Comparison of ENCODE assay signal across 10 mouse cellular contexts in the genomic region with DNA sequence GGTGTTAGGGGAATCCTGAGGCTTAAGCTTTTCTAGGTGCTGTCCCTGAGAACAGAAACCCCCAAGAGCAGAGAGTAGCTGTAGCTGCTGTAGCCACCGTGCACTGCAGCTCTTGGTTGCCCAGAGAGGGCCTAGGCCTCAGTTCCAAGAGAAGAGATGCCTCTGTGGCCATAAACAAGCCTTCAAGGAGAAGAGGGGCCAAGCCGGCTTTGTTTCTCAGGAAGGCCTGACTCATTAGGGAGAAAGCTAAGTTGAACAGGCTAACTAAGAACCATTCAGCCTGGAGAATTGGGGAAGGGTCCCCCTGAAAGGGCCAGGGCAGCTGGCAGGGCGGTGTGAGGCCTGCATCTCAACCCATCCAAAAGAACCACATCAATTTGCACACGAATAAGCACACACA.
DNase-seq lines count a peak whose midpoint lies in the region; ATAC-seq lines count a peak whose summit lies in the region.
"Had no signal": no experiment of that assay in that cellular context is flagged by ENCODE, and none has a peak within 500 bp of the region (broad histone marks: within the 10 kb centered on the region; RNA-seq: fewer than 3 reads in every experiment).

No protein-coding gene starts in this region.

- no peak overlapping the region for H3K4me3 ChIP-seq in neural tube, embryonic 13.5 days

- no peak overlapping the region for H3K9ac ChIP-seq in neural tube, embryonic 13.5 days
- H3K9ac ChIP-seq: liver, embryonic 14.5 days had no signal

- H3K9me3 ChIP-seq in neural tube, embryonic 13.5 days, result no peaks in the 10 kb centered on the region

- peak; percentile 28 to 33 for DNase-seq in left cerebral cortex, adult 9 months (ENCODE audit: low spot score in 2 of 2)
- no peak for DNase-seq in left cerebral cortex, postnatal 10 days (ENCODE audit: extremely low spot score in 1 of 2, low spot score in 2 of 2)
- DNase-seq in embryo, embryonic 11 days, result peak; percentile 53
- DNase-seq in frontal cortex, postnatal 10 days (ENCODE audit: low spot score in 2 of 2), result peak; percentile 33 to 39
- no peak for DNase-seq in adrenal gland, adult 2 months
- DNase-seq in left cerebral cortex, postnatal 36 days (ENCODE audit: low spot score in 2 of 2), result no peak
- no peak for DNase-seq in spleen, postnatal 14 days (ENCODE audit: low spot score in 2 of 2)
- DNase-seq: heart, postnatal 14 days had no signal

- peak; percentile 64 for ATAC-seq in neural tube, embryonic 13.5 days (ENCODE audit: low read depth)

- peaks cover 78% of the 10 kb centered on the region for H3K4me1 ChIP-seq in neural tube, embryonic 13.5 days (replicated peaks)

- WGBS in neural tube, embryonic 13.5 days, result 12% methylated on average over 4 of the region's 4 CpGs

- H3K36me3 ChIP-seq in neural tube, embryonic 13.5 days, result no peaks in the 10 kb centered on the region

- no peaks in the 10 kb centered on the region for H3K27me3 ChIP-seq in neural tube, embryonic 13.5 days

- intact Hi-C loops in left cerebral cortex, postnatal 10 days (cut with DNase I), result no loop called here
- intact Hi-C loops in left cerebral cortex, postnatal 36 days (cut with DNase I), result no loop called here

- 0 out of 2 replicates have a peak overlapping the region, but pooled peaks have one; percentile 5 for H3K4me2 ChIP-seq in neural tube, embryonic 13.5 days

- peak overlapping the region; percentile 87 for H3K27ac ChIP-seq in neural tube, embryonic 13.5 days (replicated peaks)
- H3K27ac ChIP-seq: liver, embryonic 14.5 days had no signal

Comparison
In these comparisons a context has a peak if more than half of its experiments do, and no peak if none do; other contexts are left out.
1. DNase-seq: peak in left cerebral cortex, adult 9 months (2 of 2), embryo, embryonic 11 days (single experiment) and frontal cortex, postnatal 10 days (2 of 2); none in left cerebral cortex, postnatal 10 days (0 of 2), adrenal gland, adult 2 months (single experiment), left cerebral cortex, postnatal 36 days (0 of 2) and spleen, postnatal 14 days (0 of 2).